Mouse (Mus musculus) testis, adult 2 months (tissue): Measurements from ENCODE around the gene Rbm12. TPM values are rescaled to one million over a fixed set of nuclear protein-coding genes. Genes with fewer than 3 reads are reported as not detected.
A peak's percentile ranks its signal among the peaks of the same experiment; 100 is the strongest.

Source experiments
- H3K27ac ChIP-seq: fragments of 200-500 bp; 2 replicates; pipeline ENCODE4 v1.5.1; 2012; ENCODE audit warnings: low read depth, low read length; ENCODE audit not compliant: control insufficient read depth, insufficient read depth
- H3K27me3 ChIP-seq: fragments of 200-500 bp; 2 replicates; pipeline ENCODE4 v1.6.1; 2012; ENCODE audit warnings: mild to moderate bottlenecking, low read length, moderate library complexity; ENCODE audit not compliant: control insufficient read depth, insufficient read depth
- H3K36me3 ChIP-seq: fragments of 200-500 bp; 2 replicates; pipeline ENCODE4 v1.6.1; 2012; ENCODE audit warnings: mild to moderate bottlenecking, low read length; ENCODE audit not compliant: control insufficient read depth, insufficient read depth
- H3K4me1 ChIP-seq: fragments of 200-500 bp; 2 replicates; pipeline ENCODE4 v1.6.1; 2012; ENCODE audit warnings: low read length; ENCODE audit not compliant: control insufficient read depth, insufficient read depth
- H3K4me3 ChIP-seq: fragments of 200-500 bp; 2 replicates; pipeline ENCODE4 v1.5.1; 2012; ENCODE audit warnings: low read depth, mild to moderate bottlenecking, low read length, moderate library complexity, mixed read lengths; ENCODE audit not compliant: control insufficient read depth
- CTCF ChIP-seq: fragments of 200-500 bp; IDR thresholded peaks from 2 replicates; pipeline ENCODE4 v1.5.1; 2012; ENCODE audit warnings: low read depth, mild to moderate bottlenecking, inconsistent platforms, low read length, moderate library complexity; ENCODE audit not compliant: control insufficient read depth, insufficient read depth, insufficient replicate concordance
- POLR2A ChIP-seq: fragments of 200-500 bp; IDR thresholded peaks from 2 replicates; pipeline ENCODE4 v1.6.1; 2012; ENCODE audit warnings: low read depth, mild to moderate bottlenecking, inconsistent platforms, low read length, moderate library complexity; ENCODE audit not compliant: control insufficient read depth
- polyA plus RNA-seq: library from polyadenylated mRNA; depleted of rRNA; stranded (reverse); fragments of >200 nt; gene quantifications from 2 replicates; pipeline ENCODE4 v1.2.3, GENCODE M21; 2012; rRNA removed

Rbm12 gene
- polyA plus RNA-seq = 8.9 and 12.1 TPM in 2 replicates

DNA sequence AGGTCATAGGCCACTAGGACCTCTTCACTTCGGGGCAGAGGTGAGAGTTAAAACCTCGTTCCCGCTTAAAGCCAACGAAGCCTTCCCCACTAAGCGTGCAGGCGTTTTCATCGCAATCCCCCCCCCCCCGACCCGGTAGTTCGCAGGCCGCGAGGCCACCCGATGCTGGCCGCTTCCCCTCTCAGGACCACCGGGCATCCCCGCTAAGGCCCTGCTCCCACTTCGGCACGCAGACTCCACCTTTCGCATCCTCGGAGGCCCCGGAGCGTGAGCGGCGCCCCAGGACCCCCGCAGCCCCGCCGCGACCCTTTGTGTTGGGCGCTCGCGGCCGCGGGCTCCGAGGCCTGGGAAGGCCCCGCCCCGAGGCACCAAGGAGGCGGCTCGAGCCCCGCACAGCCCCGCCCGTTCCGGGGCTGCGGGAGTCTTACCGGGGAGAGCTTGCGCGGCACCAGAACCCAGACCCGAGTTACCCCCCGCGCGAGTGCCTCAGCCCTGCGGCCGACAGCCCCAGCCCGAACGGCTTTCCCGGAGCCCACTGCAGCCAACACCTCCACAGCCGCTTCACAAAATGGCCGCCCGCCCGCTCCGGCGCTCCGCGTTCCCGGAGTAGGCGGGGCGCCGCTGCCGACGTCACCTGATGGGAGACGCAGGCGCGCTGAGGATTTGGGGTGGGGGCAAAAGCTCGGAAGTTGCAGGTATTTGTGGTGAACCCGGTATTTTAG is at the start of gene Rbm12, which contains the start of gene Cpne1:
Gene Rbm12 (minus strand): TSS at position 621 of the 722 bp plus-strand sequence.
Gene Cpne1 (minus strand): TSS at position 608 of the 722 bp plus-strand sequence.
- Histone ChIP-seq H3K27me3 (no peaks in the 10 kb centered on the region), H3K4me1 (no peaks in the 10 kb centered on the region), H3K27ac (peak within 1 kb of the TSS; percentile 91), H3K36me3 (no peaks in the 10 kb centered on the region), H3K4me3 (peak within 1 kb of the TSS; percentile 90)
- TF ChIP-seq CTCF (no peak), POLR2A (peak; percentile 66)

GRCm38 (mm10) chr2:156151538-156151937 is 39.8 kb upstream of the Rbm12 start:
- H3K36me3 ChIP-seq = peaks cover 2% of the 10 kb centered on the region; the same call in 1 of the 2 replicates
- no peak for TF ChIP-seq CTCF
- no peak for TF ChIP-seq POLR2A

GRCm38 (mm10) chr2:156147316-156147915 is 35.6 kb upstream of the Rbm12 start:
- no peak overlapping the region for H3K4me3 ChIP-seq
- H3K27me3 ChIP-seq = no peaks in the 10 kb centered on the region
- H3K4me1 ChIP-seq = peaks cover 2% of the 10 kb centered on the region; the same call in 1 of the 2 replicates
- TF ChIP-seq POLR2A (no peak), CTCF (no peak)
- H3K36me3 ChIP-seq = peaks cover 2% of the 10 kb centered on the region; the same call in 1 of the 2 replicates
- no peak overlapping the region for H3K27ac ChIP-seq

More at GRCm38 (mm10) chr2:156151538-156151937, 39.8 kb upstream of the Rbm12 start:
- H3K4me1 ChIP-seq = no peaks in the 10 kb centered on the region
- H3K4me3 ChIP-seq = no peak overlapping the region
- no peak overlapping the region for H3K27ac ChIP-seq
- H3K27me3 ChIP-seq = no peaks in the 10 kb centered on the region

- peaks cover 2% of the 10 kb centered on the region; the same call in 1 of the 2 replicates for H3K4me1 ChIP-seq
- H3K27ac ChIP-seq = no peak overlapping the region
- no peaks in the 10 kb centered on the region for H3K27me3 ChIP-seq
- H3K36me3 ChIP-seq = peaks cover 2% of the 10 kb centered on the region; the same call in 1 of the 2 replicates
- H3K4me3 ChIP-seq = no peak overlapping the region
- TF ChIP-seq POLR2A = no peak
- TF ChIP-seq CTCF = no peak
Measured at GRCm38 (mm10) chr2:156146272-156146989, 34.7 kb upstream of the Rbm12 start.

- Histone ChIP-seq H3K4me3 (no peak overlapping the region), H3K36me3 (peaks cover 2% of the 10 kb centered on the region; the same call in 1 of the 2 replicates), H3K27me3 (no peaks in the 10 kb centered on the region), H3K4me1 (peaks cover 2% of the 10 kb centered on the region; the same call in 1 of the 2 replicates), H3K27ac (no peak overlapping the region)
- TF ChIP-seq CTCF = no peak
- no peak for TF ChIP-seq POLR2A
Measured at GRCm38 (mm10) chr2:156145486-156146130, 33.8 kb upstream of the Rbm12 start.

DNA sequence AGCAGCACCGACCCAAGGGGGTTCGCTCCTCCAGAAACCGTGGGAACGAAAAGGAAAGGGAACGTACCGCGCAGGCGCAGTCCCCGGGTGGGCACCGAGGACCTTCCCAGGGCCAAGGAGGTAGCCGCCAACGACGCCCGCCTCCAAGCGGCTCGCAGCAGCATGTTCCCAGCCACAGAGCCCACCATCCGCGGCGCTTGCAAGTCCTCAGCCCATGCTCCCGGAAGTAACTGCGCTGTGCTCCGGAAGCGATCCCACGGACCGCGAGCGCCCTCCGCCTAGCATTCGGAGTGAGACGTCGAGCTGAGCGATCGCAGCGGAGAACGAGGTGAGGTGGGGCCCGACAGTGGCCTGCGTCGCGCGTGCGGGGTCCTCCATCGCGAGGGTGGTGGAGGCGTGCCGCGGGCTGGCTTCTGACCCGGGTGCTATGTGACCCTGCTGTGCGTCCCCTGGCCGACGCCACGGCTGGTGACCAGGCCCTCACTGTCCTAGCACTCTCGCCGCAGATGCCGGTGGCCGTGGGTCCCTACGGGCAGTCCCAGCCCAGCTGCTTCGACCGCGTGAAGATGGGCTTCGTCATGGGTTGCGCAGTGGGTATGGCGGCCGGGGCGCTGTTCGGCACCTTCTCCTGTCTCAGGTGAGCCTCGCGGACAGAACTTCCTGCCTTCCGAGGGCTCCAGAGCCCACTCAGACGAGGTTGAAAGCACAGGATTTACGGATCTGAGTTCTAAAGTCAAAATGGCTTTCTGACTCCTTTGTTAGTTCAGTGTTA is 32.4 kb upstream of the Rbm12 start, which contains the start of the genes Romo1 and Nfs1:
Gene Romo1 (plus strand): TSS at position 87 of the 772 bp plus-strand sequence.
Gene Nfs1 (minus strand): TSS at position 234 of the 772 bp plus-strand sequence.
- Histone ChIP-seq H3K27ac (peak within 1 kb of the TSS; percentile 82), H3K4me1 (peaks cover 2% of the 10 kb centered on the region; the same call in 1 of the 2 replicates), H3K27me3 (no peaks in the 10 kb centered on the region), H3K36me3 (no peaks in the 10 kb centered on the region; the same call in 1 of the 2 replicates), H3K4me3 (peak within 1 kb of the TSS; percentile 93)
- no peak for TF ChIP-seq CTCF
- TF ChIP-seq POLR2A = peak; percentile 92
